Mouse (Mus musculus) testis, postnatal 14 days (tissue): Measurements from ENCODE around the gene Mllt1.

Experiments used
- DNase-seq: peaks from one replicate; pipeline ENCODE4 v3.0.0; 2021; ENCODE audit warnings: low spot score

The Mllt1 gene

DNA sequence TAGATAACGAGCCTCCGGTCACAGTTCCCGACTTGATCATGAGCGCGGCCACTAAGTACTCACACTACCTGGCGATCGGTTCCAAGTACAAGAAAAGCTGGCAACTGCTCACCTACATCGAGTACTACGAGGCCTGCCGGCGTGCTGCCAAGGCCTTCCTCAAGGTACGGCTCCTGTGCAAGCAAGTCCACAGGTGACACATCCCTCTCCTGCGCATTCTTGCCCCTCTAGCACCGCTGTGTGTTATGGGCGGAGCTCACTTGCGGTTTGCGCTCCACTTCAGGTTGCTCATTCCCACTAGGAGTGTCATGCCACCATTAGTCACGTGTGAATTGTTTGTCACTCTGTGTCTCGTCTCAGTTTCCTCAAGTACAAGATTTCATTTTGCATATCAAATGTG, 57.8 kb downstream of the Mllt1 start:
- DNase-seq: no peak

- DNase-seq: no peak
These were observed 58.2 kb downstream of the Mllt1 start for GRCm38 (mm10) chr17:56876981-56877380.

GRCm38 (mm10) chr17:56876465-56876864, 58.8 kb downstream of the Mllt1 start:
- DNase-seq: no peak

DNA sequence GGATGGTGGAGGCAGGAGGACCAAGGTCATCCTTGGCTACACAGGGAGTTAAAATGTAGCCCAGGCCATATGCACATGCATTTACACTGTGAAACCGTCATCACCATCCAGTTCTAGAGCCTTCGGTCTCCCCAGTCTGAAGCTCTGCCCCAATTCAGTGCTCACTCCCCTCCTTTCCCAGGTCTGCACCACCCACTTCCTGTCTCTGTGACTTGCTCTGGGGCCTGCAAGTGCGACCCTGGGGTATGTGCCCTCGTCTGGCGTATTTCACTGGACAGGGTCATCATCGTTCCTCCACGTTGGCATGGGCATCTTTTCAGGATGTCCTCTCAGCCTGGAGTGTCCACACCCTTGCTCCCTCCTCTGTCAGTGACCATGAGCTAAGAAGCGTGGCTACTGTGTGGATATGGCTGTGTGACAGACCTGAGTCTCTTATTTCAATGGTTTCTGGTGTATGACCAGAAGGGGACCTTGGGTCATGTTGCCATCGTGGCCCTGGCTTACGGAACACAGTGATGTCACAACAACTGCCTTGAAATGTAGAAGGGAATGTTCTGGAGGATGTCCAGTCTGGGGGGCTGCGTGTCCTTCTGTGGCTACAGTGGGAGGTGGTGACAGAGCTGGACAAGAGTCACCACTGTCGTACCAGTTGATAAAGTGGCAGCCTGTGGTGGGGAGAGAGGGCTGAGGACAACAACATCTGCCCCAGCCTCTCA, 60.1 kb downstream of the Mllt1 start, which contains the start of gene 1700061G19Rik:
Gene 1700061G19Rik (plus strand): TSS at position 542 of the 716 bp plus-strand sequence.
- DNase-seq: no peak

- no peak for DNase-seq
These were observed 61.0 kb downstream of the Mllt1 start, which contains the start of gene Acsbg2 for GRCm38 (mm10) chr17:56874237-56874636. TSS of gene Acsbg2 (minus strand) at chr17:56874447.

GRCm38 (mm10) chr17:56872512-56872911, 62.7 kb downstream of the Mllt1 start:
- DNase-seq: no peak

- DNase-seq: no peak
These were observed 63.4 kb downstream of the Mllt1 start for GRCm38 (mm10) chr17:56871767-56872166.

GRCm38 (mm10) chr17:56870287-56870953, 64.8 kb downstream of the Mllt1 start:
- no peak for DNase-seq

DNA sequence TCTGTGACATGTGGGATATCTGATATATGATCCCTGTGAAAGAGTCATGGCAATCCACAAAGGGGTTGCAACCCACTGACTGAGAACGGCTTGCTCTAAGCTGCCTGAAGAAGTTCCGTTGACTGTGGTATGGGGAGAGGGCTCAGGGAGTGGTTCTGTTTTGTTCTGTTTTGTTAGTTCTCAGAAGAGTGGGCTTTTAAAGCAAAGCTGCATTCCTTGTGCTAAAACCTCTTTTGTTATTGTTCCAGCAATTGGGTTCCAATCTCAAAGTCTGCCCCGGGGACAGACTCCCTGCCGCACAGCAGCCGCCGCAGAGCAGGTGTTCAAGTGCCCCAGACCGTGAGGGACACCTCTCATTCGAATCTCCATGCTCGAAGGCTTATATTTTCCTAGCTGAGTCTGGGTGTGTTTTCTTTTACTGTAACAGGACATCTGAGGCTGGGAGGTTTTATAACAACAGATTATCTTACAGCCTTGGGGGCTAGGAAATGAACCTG, 65.7 kb downstream of the Mllt1 start:
- DNase-seq: no peak

- DNase-seq: no peak
These were observed 69.1 kb downstream of the Mllt1 start for GRCm38 (mm10) chr17:56866071-56866470.

DNA sequence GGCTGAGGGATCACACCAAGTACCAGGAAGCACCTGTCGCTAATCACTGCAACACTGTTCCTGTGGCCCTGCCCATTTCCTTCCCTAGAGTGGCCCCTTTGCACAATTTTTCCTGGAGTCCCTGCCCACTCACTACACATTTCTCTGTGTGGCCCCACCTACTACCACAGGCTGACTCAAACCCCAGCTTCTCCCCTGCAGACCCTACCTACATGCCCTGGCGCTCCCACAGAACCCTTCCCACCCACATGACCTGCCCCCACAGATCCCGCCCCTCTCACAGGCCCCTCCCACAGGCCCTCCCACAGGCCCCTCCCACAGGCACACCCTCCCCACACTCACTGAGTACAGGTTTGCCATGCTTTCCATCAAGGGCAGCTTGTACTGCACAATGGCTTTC, 74.0 kb downstream of the Mllt1 start:
- DNase-seq: no peak

DNA sequence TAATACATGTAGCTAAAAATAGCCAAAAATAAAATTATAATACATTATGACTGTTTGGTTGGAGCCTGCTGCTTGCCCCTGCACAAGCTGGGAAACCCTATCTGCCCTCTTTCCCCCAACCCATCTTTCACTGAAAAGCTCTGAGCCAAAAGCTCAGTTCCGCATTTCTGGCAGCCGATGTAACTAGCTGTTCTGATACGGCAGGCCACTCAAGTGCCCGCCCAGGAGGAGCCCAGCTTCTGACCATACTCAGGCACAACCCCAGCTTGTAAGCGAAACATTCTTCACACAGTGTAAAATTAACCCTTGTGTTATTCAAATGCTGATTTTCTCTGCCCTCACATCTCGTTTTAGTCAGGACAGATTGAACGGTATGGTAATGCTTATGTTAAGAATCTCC, 76.3 kb downstream of the Mllt1 start:
- no peak for DNase-seq

- DNase-seq: peak; percentile 55
These were observed 77.0 kb downstream of the Mllt1 start for GRCm38 (mm10) chr17:56858216-56858615.

DNA sequence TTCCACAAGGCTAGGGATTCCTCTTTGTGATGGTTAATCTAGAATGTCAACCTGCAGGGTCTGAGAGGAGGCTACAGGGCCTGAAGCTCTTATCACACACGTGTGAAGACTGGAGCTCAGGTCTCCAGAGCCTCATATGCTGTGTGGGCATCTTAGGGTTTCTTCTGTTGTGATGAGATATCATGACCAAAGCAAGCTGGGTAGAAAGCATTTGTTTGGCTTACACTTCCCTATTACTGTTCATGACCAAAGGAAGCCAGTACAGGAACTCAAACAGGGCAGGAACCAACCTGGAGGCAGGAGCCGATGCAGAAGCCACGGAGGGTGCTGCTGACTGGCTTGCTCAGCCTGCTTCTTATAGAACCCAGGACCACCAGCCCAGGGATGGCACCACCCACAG, 79.8 kb downstream of the Mllt1 start:
- no peak for DNase-seq

DNA sequence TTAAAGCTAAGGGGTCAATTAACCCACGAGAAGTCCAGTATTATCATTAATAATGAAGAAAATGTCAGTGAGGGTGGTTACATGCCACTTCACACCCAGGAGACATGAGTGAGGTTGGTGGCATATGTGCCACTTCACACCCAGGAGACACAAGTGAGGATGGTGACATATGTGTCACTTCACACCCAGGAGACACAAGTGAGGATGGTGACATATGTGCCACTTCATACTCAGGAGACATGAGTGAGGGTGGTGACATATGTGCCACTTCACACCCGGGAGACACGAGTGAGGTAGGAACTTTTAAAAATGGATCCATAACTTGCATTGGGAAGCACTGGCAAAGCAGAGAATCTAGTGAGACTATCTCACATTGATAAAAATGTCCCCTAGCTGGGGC, 84.0 kb downstream of the Mllt1 start:
- DNase-seq: no peak

DNA sequence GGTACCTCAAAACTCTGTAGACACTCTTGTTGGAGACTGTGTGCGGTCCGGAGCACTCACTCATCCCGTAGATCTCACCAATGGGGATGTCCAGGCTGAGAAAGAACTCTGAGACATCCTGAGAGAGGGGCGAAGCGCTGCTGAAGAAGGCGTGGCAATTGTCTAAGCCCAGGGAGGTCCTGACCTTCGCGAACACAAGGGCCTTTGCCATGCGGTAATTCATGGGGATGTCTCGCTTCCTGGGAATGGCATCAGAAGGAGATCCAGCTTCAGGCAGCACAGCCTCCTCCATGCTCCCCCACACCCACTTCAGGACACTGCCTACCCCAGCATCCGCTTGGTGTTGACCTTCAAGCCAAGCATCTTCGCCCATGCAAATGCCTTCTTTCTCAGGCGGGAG, 85.5 kb downstream of the Mllt1 start:
- no peak for DNase-seq

- DNase-seq: no peak
These were observed 86.4 kb downstream of the Mllt1 start for GRCm38 (mm10) chr17:56848785-56849184.

DNA sequence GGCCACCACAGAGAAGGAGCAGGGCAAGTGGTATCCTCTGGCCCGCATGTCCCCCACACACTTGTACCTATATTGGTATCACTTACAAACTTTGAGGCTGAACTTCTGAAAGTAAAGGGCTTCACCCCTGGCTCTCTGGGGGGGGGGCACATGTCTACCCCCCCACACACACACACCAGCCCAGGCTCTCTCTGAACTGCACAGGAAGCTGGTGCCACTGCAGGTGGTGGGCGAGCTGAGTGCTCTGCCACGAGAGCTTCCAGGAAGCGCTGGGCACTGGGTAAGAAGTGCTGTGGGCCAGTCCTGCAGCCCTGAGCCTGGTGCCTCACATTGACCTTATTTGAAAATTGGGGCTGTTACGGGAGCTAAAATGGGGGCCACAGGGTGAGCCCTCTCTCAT, 91.5 kb downstream of the Mllt1 start:
- no peak for DNase-seq
